Comparison of ENCODE assay signal across 8 mouse cellular contexts in the genomic region with DNA sequence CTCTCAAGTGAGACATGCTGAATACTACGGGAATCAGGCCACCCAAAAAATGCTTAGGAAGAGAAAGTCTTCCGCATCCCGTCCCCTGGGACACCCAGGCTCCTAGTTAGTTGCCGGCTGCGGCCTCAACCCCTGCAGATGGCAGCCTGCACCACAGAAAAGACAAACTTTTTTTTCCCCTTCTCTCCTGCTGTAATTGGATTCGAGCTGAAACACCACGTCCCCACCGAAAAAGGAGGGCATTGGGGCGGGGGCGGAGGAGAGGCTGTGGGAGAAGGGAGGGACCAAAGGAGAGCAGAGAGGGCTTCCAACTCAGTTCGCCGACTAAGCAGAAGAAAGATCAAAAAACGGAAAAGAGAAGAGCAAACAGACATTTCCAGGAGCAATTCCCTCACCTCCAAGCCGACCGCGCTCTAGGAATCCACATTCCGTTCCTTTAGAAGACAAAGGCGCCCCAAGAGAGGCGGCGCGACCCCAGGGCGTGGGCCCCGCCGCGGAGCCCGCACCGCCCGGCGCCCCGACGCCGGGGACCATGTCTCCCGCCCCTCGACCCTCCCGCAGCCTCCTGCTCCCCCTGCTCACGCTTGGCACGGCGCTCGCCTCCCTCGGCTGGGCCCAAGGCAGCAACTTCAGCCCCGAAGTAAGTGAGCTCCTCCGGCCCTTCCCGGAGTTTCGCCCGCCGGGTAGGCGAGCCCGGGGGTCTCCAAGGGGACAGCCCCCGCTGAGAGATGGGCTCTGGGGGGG. TPM values are rescaled to one million over a fixed set of nuclear protein-coding genes. Genes with fewer than 3 reads are reported as not detected.
A peak's percentile ranks its signal among the peaks of the same experiment; 100 is the strongest.
DNase-seq lines count a peak whose midpoint lies in the region; ATAC-seq and TF ChIP-seq lines count a peak whose summit lies in the region.

A gene (plus strand): TSS at position 279 of the 744 bp plus-strand sequence.

- no peaks in the 10 kb centered on the region for H3K9me3 ChIP-seq in kidney, embryonic 15.5 days (replicated peaks)
- no peaks in the 10 kb centered on the region for H3K9me3 ChIP-seq in liver, embryonic 14.5 days (ENCODE audit: control insufficient read depth, low read length)
- H3K9me3 ChIP-seq in neural tube, embryonic 12.5 days = no peaks in the 10 kb centered on the region

- H3K27me3 ChIP-seq in kidney, embryonic 15.5 days = no peaks in the 10 kb centered on the region
- H3K27me3 ChIP-seq in liver, embryonic 14.5 days (ENCODE audit: control insufficient read depth, insufficient read depth, low read length) = peaks cover 33% of the 10 kb centered on the region
- H3K27me3 ChIP-seq in neural tube, embryonic 12.5 days (replicated peaks) = peaks cover 3% of the 10 kb centered on the region; the same call in 1 of the 2 replicates

- TF ChIP-seq CTCF in liver, embryonic 14.5 days (IDR thresholded peaks at IDR 0.05; ENCODE audit: low read depth) = peak; percentile 26; the same call in 1 of the 2 replicates

- H3K4me3 ChIP-seq in kidney, embryonic 15.5 days (replicated peaks) = peak within 1 kb of the TSS; percentile 83
- H3K4me3 ChIP-seq in liver, embryonic 14.5 days (ENCODE audit: insufficient read depth in 1 of 2, low read depth in 2 of 2, low read length in 2 of 2) = peak within 1 kb of the TSS; percentile 55 to 60
- H3K4me3 ChIP-seq in neural tube, embryonic 12.5 days = peak within 1 kb of the TSS; percentile 62

- WGBS in kidney, embryonic 15.5 days = under 1% methylated on average over 49 of the region's 49 CpGs
- 2% methylated on average over 49 of the region's 49 CpGs for WGBS in liver, embryonic 14.5 days (ENCODE audit: insufficient replicate concordance)
- WGBS in neural tube, embryonic 12.5 days = under 1% methylated on average over 48 of the region's 49 CpGs

- H3K36me3 ChIP-seq in kidney, embryonic 15.5 days = peaks cover 33% of the 10 kb centered on the region
- H3K36me3 ChIP-seq in liver, embryonic 14.5 days (replicated peaks; ENCODE audit: control insufficient read depth, insufficient read depth, low read depth) = no peaks in the 10 kb centered on the region; the same call in 1 of the 2 replicates
- peaks cover 6% of the 10 kb centered on the region; the same call in 1 of the 2 replicates for H3K36me3 ChIP-seq in neural tube, embryonic 12.5 days

- peak within 1 kb of the TSS; percentile 78 for H3K4me2 ChIP-seq in kidney, embryonic 15.5 days
- peak within 1 kb of the TSS; percentile 60 for H3K4me2 ChIP-seq in liver, embryonic 14.5 days (ENCODE audit: low read depth)
- peak within 1 kb of the TSS; percentile 71 for H3K4me2 ChIP-seq in neural tube, embryonic 12.5 days (replicated peaks)

- H3K4me1 ChIP-seq in kidney, embryonic 15.5 days = peaks cover 68% of the 10 kb centered on the region
- peaks cover 5 to 20% of the 10 kb centered on the region in 2 experiments; a peak in 3 of 4 replicates for H3K4me1 ChIP-seq in liver, embryonic 14.5 days (replicated peaks; ENCODE audit: control insufficient read depth in 2 of 2, insufficient read depth in 2 of 2, low read length in 1 of 2)
- peaks cover 46% of the 10 kb centered on the region for H3K4me1 ChIP-seq in neural tube, embryonic 12.5 days

- H3K27ac ChIP-seq in kidney, embryonic 15.5 days = peak within 1 kb of the TSS; percentile 97
- H3K27ac ChIP-seq in liver, embryonic 14.5 days = peak within 1 kb of the TSS; percentile 13; the same call in 1 of the 2 replicates
- H3K27ac ChIP-seq in neural tube, embryonic 12.5 days = peak within 1 kb of the TSS; percentile 51

- DNase-seq in layer of hippocampus, adult 18-20 months (ENCODE audit: low spot score in 2 of 2) = peak in 1 of 2 experiments; percentile 60
- DNase-seq in layer of hippocampus, adult 9-10 months (ENCODE audit: low spot score) = no peak
- DNase-seq in embryo, embryonic 11.5 days (ENCODE audit: low read depth, low spot score) = peak; percentile 70
- DNase-seq in heart, adult 18-20 months = peak; percentile 83 to 85
- no peak for DNase-seq in liver, embryonic 14.5 days (ENCODE audit: low read depth in 3 of 3, low spot score in 3 of 3)
- DNase-seq in urinary bladder, postnatal 14 days (ENCODE audit: low spot score) = peak; percentile 81

- TF ChIP-seq EP300 in liver, embryonic 14.5 days (IDR thresholded peaks at IDR 0.05; ENCODE audit: low read depth) = no peak

- peak within 1 kb of the TSS; percentile 97 for H3K9ac ChIP-seq in kidney, embryonic 15.5 days
- H3K9ac ChIP-seq in liver, embryonic 14.5 days (replicated peaks) = peak within 1 kb of the TSS; percentile 57
- peak within 1 kb of the TSS; percentile 88 for H3K9ac ChIP-seq in neural tube, embryonic 12.5 days

- peak; percentile 55 for ATAC-seq in kidney, embryonic 15.5 days (replicated peaks; ENCODE audit: low FRiP score)
- ATAC-seq in liver, embryonic 14.5 days (ENCODE audit: insufficient read depth) = 0 out of 2 replicates have a peak, but pooled peaks have one; percentile 11
- ATAC-seq in neural tube, embryonic 12.5 days (ENCODE audit: low FRiP score, low read depth) = peak; percentile 27

RNA-seq across cellular contexts. Expression of the gene that starts here (rescaled TPM):
- 10 to 100 TPM; 15.0 to 15.2 TPM for total RNA-seq in layer of hippocampus, adult 18-20 months (2021)
- 10 to 100 TPM; 12.4 to 15.3 TPM for total RNA-seq in heart, adult 18-20 months (2021)
- 155 and 168 TPM in 2 replicates for polyA plus RNA-seq in kidney, embryonic 15.5 days (2015; fragmentation: Nextera tagmentation; extraction: Ambion mirVana)
- polyA plus RNA-seq in liver, embryonic 14.5 days (2012; rRNA removed) = 17.7 and 19.0 TPM in 2 replicates
- polyA plus RNA-seq in liver, embryonic 14.5 days (2014; fragmentation: Nextera tagmentation; extraction: Ambion mirVana) = 14.4 and 15.5 TPM in 2 replicates
- 79.5 and 81.0 TPM in 2 replicates for polyA plus RNA-seq in neural tube, embryonic 12.5 days (2016; fragmentation: Nextera tagmentation; extraction: Ambion mirVana)

Comparison
In these comparisons a context has a peak if more than half of its experiments do, and no peak if none do; other contexts are left out.
1. DNase-seq: peak in embryo, embryonic 11.5 days (single experiment), heart, adult 18-20 months (2 of 2) and urinary bladder, postnatal 14 days (single experiment); none in layer of hippocampus, adult 9-10 months (single experiment) and liver, embryonic 14.5 days (0 of 3).
2. H3K27ac ChIP-seq: peak in every context shown above with its lines; median percentile 97 in kidney, embryonic 15.5 days; 51 in neural tube, embryonic 12.5 days; 13 in liver, embryonic 14.5 days.
3. Peak in every context shown above with its lines, with median percentiles within 50 percentile points of each other: ATAC-seq, H3K4me2 ChIP-seq, H3K4me3 ChIP-seq and H3K9ac ChIP-seq.